Mouse (Mus musculus): ENCODE measurements around the gene Otulinl. TPM values are rescaled to one million over a fixed set of nuclear protein-coding genes. Genes with fewer than 3 reads are reported as not detected.

The Otulinl gene
- polyA plus RNA-seq, 1 experiment from 2014 or later: 10.2 TPM

- no peaks in the 10 kb centered on the region for H3K27me3 ChIP-seq
- H3K27ac ChIP-seq (replicated peaks): no peak overlapping the region
- no peaks in the 10 kb centered on the region for H3K9me3 ChIP-seq
- no peaks in the 10 kb centered on the region for H3K4me1 ChIP-seq
- no peak for ATAC-seq (replicated peaks)
- H3K9ac ChIP-seq (replicated peaks): no peak overlapping the region
- H3K4me2 ChIP-seq (replicated peaks): no peak overlapping the region
- H3K4me3 ChIP-seq: no peak overlapping the region
- no peaks in the 10 kb centered on the region for H3K36me3 ChIP-seq
- WGBS: 95% methylated on average over 3 of the region's 3 CpGs
Observed at GRCm38 (mm10) chr15:27645250-27645649, 36.1 kb downstream of the Otulinl start.

- Histone ChIP-seq H3K27me3 (no peaks in the 10 kb centered on the region), H3K4me1 (no peaks in the 10 kb centered on the region), H3K4me3 (no peak overlapping the region), H3K4me2 (replicated peaks) (no peak overlapping the region), H3K36me3 (no peaks in the 10 kb centered on the region), H3K9ac (replicated peaks) (no peak overlapping the region), H3K27ac (replicated peaks) (no peak overlapping the region), H3K9me3 (no peaks in the 10 kb centered on the region)
- no peak for ATAC-seq (replicated peaks)
- WGBS: 92% methylated on average over 3 of the region's 3 CpGs
Observed at GRCm38 (mm10) chr15:27642895-27643294, 38.5 kb downstream of the Otulinl start.

- no peaks in the 10 kb centered on the region for H3K27me3 ChIP-seq
- H3K36me3 ChIP-seq: no peaks in the 10 kb centered on the region
- H3K4me2 ChIP-seq (replicated peaks): no peak overlapping the region
- WGBS: 83% methylated on average over 12 of the region's 12 CpGs
- no peak overlapping the region for H3K27ac ChIP-seq (replicated peaks)
- no peak overlapping the region for H3K9ac ChIP-seq (replicated peaks)
- no peaks in the 10 kb centered on the region for H3K9me3 ChIP-seq
- H3K4me3 ChIP-seq: no peak overlapping the region
- no peaks in the 10 kb centered on the region for H3K4me1 ChIP-seq
- ATAC-seq (replicated peaks): no peak
Observed at GRCm38 (mm10) chr15:27641171-27641570, 40.2 kb downstream of the Otulinl start.

GRCm38 (mm10) chr15:27633941-27634900 is 47.2 kb downstream of the Otulinl start:
- no peak overlapping the region for H3K4me3 ChIP-seq
- no peaks in the 10 kb centered on the region for H3K9me3 ChIP-seq
- ATAC-seq (replicated peaks): no peak
- H3K27ac ChIP-seq (replicated peaks): no peak overlapping the region
- H3K9ac ChIP-seq (replicated peaks): no peak overlapping the region
- H3K27me3 ChIP-seq: no peaks in the 10 kb centered on the region
- no peaks in the 10 kb centered on the region for H3K36me3 ChIP-seq
- WGBS: 66% methylated on average over 8 of the region's 8 CpGs
- H3K4me2 ChIP-seq (replicated peaks): no peak overlapping the region
- H3K4me1 ChIP-seq: peaks cover 13% of the 10 kb centered on the region

GRCm38 (mm10) chr15:27630601-27631383 is 50.6 kb downstream of the Otulinl start, which contains the start of gene Otulin:
Gene Otulin (minus strand): TSS chr15:27630693.
- peak within 1 kb of the TSS; percentile 19 for H3K27ac ChIP-seq (replicated peaks)
- H3K4me1 ChIP-seq: peaks cover 21% of the 10 kb centered on the region
- peak within 1 kb of the TSS; percentile 77 for H3K4me2 ChIP-seq (replicated peaks)
- WGBS: 6% methylated on average over 56 of the region's 56 CpGs
- ATAC-seq (replicated peaks): peak; percentile 99
- no peaks in the 10 kb centered on the region for H3K27me3 ChIP-seq
- H3K4me3 ChIP-seq: peak within 1 kb of the TSS; percentile 66
- H3K9me3 ChIP-seq: no peaks in the 10 kb centered on the region
- peak within 1 kb of the TSS; percentile 58 for H3K9ac ChIP-seq (replicated peaks)
- H3K36me3 ChIP-seq: 0 out of 2 replicates have a peak, but pooled peaks cover 3% of the 10 kb centered on the region

- Histone ChIP-seq H3K36me3 (0 out of 2 replicates have a peak, but pooled peaks cover 3% of the 10 kb centered on the region), H3K4me1 (peaks cover 21% of the 10 kb centered on the region), H3K9me3 (no peaks in the 10 kb centered on the region), H3K9ac (replicated peaks) (peak overlapping the region; percentile 58), H3K4me3 (peak overlapping the region; percentile 66), H3K27ac (replicated peaks) (peak overlapping the region; percentile 19; the same call in 1 of the 2 replicates), H3K4me2 (replicated peaks) (peak overlapping the region; percentile 77), H3K27me3 (no peaks in the 10 kb centered on the region)
- peak; percentile 0 for ATAC-seq (replicated peaks)
- WGBS: 1% methylated on average over 53 of the region's 53 CpGs
Observed at GRCm38 (mm10) chr15:27629800-27630600, 51.4 kb downstream of the Otulinl start.

- Histone ChIP-seq H3K4me2 (replicated peaks) (peak overlapping the region; percentile 77; the same call in 1 of the 2 replicates), H3K27me3 (no peaks in the 10 kb centered on the region), H3K9ac (replicated peaks) (no peak overlapping the region), H3K27ac (replicated peaks) (no peak overlapping the region), H3K4me3 (no peak overlapping the region), H3K36me3 (0 out of 2 replicates have a peak, but pooled peaks cover 3% of the 10 kb centered on the region), H3K4me1 (peaks cover 21% of the 10 kb centered on the region), H3K9me3 (no peaks in the 10 kb centered on the region)
- ATAC-seq (replicated peaks): no peak
- 64% methylated on average over 4 of the region's 4 CpGs for WGBS
Observed at GRCm38 (mm10) chr15:27629046-27629445, 52.3 kb downstream of the Otulinl start.

- no peak overlapping the region for H3K4me3 ChIP-seq
- H3K36me3 ChIP-seq: 0 out of 2 replicates have a peak, but pooled peaks cover 7% of the 10 kb centered on the region
- no peak for ATAC-seq (replicated peaks)
- H3K4me1 ChIP-seq: peaks cover 21% of the 10 kb centered on the region
- WGBS: 95% methylated on average over 9 of the region's 9 CpGs
- no peak overlapping the region for H3K4me2 ChIP-seq (replicated peaks)
- no peaks in the 10 kb centered on the region for H3K9me3 ChIP-seq
- H3K27me3 ChIP-seq: no peaks in the 10 kb centered on the region
- H3K27ac ChIP-seq (replicated peaks): no peak overlapping the region
- H3K9ac ChIP-seq (replicated peaks): no peak overlapping the region
Observed at GRCm38 (mm10) chr15:27627794-27628193, 53.6 kb downstream of the Otulinl start.

- Histone ChIP-seq H3K4me1 (peaks cover 21% of the 10 kb centered on the region), H3K4me3 (no peak overlapping the region), H3K27ac (replicated peaks) (no peak overlapping the region), H3K27me3 (no peaks in the 10 kb centered on the region), H3K9me3 (no peaks in the 10 kb centered on the region), H3K9ac (replicated peaks) (no peak overlapping the region), H3K4me2 (replicated peaks) (no peak overlapping the region), H3K36me3 (peaks cover 11% of the 10 kb centered on the region; the same call in 1 of the 2 replicates)
- 100% methylated on average over 1 of the region's 1 CpGs for WGBS
- no peak for ATAC-seq (replicated peaks)
Observed at GRCm38 (mm10) chr15:27626314-27626713, 55.1 kb downstream of the Otulinl start.

- Histone ChIP-seq H3K4me2 (replicated peaks) (no peak overlapping the region), H3K27ac (replicated peaks) (no peak overlapping the region), H3K9me3 (no peaks in the 10 kb centered on the region), H3K9ac (replicated peaks) (no peak overlapping the region), H3K36me3 (peaks cover 11% of the 10 kb centered on the region; the same call in 1 of the 2 replicates), H3K4me1 (peaks cover 18% of the 10 kb centered on the region), H3K4me3 (no peak overlapping the region), H3K27me3 (no peaks in the 10 kb centered on the region)
- ATAC-seq (replicated peaks): no peak
- WGBS: 90% methylated on average over 10 of the region's 10 CpGs
Observed at GRCm38 (mm10) chr15:27625890-27626255, 55.5 kb downstream of the Otulinl start.

All from forebrain, embryonic 15.5 days (tissue).